Mouse (Mus musculus) T-helper 1 cell (primary cell): ENCODE data around the gene Klhl41.

Experiments
- in situ Hi-C: fragments of 300-600 bp; cut with MboI, MseI; formaldehyde crosslinking; loops from one replicate; pipeline ENCODE4 v1.15.1; 2025; ENCODE audit warnings: high pct_unique_total_duplicates

The Klhl41 gene

DNA sequence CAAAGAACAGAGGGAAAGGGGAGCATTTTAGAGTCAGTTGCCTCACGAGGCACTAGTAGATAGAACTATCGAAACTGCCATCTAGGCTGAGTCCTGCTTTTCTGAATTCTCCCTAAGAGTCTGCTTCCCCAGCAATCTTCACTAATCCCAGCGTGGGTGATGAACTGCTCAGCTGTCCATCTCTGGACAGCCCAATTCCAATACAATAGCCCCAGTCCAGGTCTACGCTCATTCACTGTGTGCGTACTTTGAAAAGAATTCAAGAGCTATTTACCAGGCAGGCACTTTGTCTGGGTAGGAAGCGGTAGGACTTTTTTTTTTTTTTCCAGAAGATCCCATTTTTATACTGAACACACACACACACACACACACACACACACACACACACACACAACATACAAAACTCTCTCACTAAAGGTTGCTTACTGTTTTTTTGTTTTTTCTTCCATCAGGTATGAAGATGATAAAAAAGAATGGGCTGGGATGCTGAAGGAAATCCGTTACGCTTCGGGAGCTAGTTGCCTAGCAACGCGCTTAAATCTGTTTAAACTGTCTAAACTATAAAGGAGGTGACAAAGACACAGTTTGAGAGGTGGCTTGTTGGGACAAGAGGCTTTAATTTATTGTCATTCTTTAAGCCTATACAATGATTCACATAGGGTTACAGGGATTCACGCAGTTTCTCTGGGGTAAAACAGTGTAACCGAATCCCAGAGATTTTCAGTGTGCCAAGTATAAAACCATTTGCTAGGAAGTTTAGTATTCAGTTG is 13.3 kb downstream of the Klhl41 start:
- in situ Hi-C loops = no loop called here

DNA sequence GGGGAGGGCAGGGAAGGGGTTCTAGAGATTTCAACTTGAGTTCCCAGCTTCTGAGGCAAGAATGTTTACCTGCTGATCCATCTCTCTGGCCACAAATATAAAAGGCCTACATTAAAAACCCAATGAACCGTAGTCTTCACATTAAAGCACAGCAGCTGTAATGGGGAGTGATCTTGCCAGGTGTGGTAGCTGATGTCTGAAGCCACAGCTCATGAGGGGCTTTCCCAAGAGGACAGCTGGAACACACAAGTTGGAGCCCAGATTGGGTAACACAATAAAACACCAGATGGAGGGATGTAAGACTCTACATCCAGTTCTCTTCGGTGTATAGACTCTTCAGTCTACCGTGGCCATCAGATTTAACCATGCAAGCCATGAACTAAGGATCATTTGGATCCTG is 14.6 kb downstream of the Klhl41 start:
- in situ Hi-C loops = no loop called here

DNA sequence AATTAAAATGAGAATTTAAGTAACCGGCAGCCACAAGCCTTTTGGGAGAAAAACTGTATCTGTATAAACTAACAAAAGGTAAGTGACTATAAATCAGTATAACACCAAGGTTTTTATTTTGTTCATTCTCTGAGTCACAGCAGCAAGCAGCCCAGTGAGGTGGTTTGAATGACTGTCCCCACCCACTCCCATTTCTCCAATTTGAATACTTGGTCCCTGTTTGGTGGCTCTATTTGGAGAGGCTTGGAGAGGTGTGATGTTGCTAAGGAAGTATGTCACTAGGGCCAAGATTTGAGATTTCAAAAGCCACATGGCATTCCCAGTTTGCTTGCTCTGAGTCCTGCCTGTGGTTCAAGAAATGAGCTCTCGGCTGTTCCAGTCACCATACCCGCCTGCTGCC is 20.3 kb downstream of the Klhl41 start:
- in situ Hi-C loops = no loop called here

DNA sequence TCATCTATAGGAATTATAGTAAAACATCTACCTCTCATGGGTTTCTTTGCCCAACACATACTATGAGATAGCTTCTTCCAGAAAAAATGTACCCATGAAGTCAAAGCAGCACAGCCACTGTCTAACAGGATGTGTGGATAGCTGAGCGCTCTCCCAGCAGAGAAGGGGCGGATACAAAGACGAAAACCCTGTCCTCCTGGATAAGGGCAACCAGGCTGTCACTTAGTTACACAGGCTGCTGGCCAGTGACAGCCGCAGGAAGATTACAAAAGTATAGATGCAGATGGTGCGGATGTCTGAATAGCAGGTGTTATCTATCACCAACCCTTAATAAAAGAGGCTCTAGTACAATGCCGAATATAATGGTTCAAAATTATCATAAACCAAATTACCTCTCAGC is 20.9 kb downstream of the Klhl41 start:
- in situ Hi-C loops = no loop called here

DNA sequence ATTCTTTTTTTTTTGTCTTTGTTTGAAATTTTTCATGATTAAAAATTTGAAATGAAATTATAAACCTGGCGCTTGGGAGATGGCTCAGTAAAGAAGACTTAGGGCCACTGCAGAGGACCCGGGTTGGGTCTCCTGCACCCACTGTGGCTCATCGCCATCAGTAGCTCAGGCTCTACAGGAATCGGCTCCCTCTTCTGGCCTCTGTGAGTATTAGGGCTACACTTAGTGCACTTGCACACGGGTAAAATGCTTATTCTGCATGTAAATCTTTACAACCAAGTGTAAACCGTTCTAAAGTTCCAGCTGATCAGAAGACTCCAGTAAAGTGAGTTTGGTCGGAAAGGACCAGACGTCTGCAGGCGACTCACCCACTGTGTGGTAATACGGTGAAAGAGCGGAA is 23.6 kb downstream of the Klhl41 start:
- in situ Hi-C loops = no loop called here

DNA sequence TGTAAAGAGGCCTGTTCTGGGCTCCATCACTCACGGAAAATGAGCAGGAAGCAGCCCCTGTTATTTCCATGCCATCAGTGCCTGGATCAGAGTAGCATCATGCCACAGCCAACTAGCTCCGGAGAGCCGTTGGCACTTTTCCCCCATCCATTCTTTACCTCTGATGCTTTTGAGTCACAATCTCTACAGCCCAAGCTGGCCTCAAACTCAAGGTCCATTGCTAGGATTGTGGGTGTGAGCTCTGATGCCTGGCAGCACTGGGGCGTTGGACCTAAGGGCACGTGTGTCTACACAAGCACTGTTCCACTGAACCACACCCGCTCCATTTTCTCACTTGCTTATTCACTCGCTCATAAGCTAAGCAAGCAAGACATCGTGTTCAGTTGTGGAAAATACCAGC is 30.5 kb downstream of the Klhl41 start:
- in situ Hi-C loops = no loop called here

GRCm38 (mm10) chr2:69712171-69712570 is 42.3 kb downstream of the Klhl41 start:
- in situ Hi-C loops = loop anchor here (5.0 kb wide), 1 partner anchor 1235 kb away; no protein-coding TSS in a partner anchor

- in situ Hi-C loops = loop anchor here (5.0 kb wide), 1 partner anchor 1236 kb away; no protein-coding TSS in a partner anchor
These were observed 43.2 kb downstream of the Klhl41 start, which contains the start of gene Fastkd1 for GRCm38 (mm10) chr2:69712981-69713625. Gene Fastkd1 (minus strand): TSS chr2:69713516.

- in situ Hi-C loops = loop anchor here (5.0 kb wide), 1 partner anchor 1236 kb away; no protein-coding TSS in a partner anchor
These were observed 43.7 kb downstream of the Klhl41 start for GRCm38 (mm10) chr2:69713626-69714014.

GRCm38 (mm10) chr2:69714126-69714525 is 44.2 kb downstream of the Klhl41 start:
- in situ Hi-C loops = loop anchor here (5.0 kb wide), 1 partner anchor 1237 kb away; no protein-coding TSS in a partner anchor

- in situ Hi-C loops = no loop called here
These were observed 46.6 kb downstream of the Klhl41 start for GRCm38 (mm10) chr2:69716483-69716882.

GRCm38 (mm10) chr2:69719121-69719520 is 49.2 kb downstream of the Klhl41 start:
- in situ Hi-C loops = no loop called here

GRCm38 (mm10) chr2:69722273-69722649 is 52.3 kb downstream of the Klhl41 start, which contains the start of gene Ppig:
Gene Ppig (plus strand): TSS chr2:69722545.
- in situ Hi-C loops = no loop called here

GRCm38 (mm10) chr2:69722650-69723518 is 53.0 kb downstream of the Klhl41 start:
- in situ Hi-C loops = no loop called here

- in situ Hi-C loops = no loop called here
These were observed 53.6 kb downstream of the Klhl41 start for GRCm38 (mm10) chr2:69723519-69723825.
